Mouse (Mus musculus) C2C12 (cell line): ENCODE measurements around the gene B430305J03Rik. TPM values are rescaled to one million over a fixed set of nuclear protein-coding genes. Genes with fewer than 3 reads are reported as not detected.

Experiments
- H3K27me3 ChIP-seq: one replicate; pipeline ENCODE4 v1.6.1; 2011; ENCODE audit not compliant: control insufficient read depth, insufficient read depth, insufficient read length
- H3K36me3 ChIP-seq: one replicate; pipeline ENCODE4 v1.6.1; 2011; ENCODE audit not compliant: control insufficient read depth, insufficient read depth
- H3K4me3 ChIP-seq: one replicate; pipeline ENCODE4 v1.5.1; 2011; ENCODE audit warnings: mild to moderate bottlenecking, control low read depth; ENCODE audit not compliant: poor library complexity, insufficient read depth, severe bottlenecking
- H3K79me2 ChIP-seq: one replicate; pipeline ENCODE4 v1.6.1; 2011; ENCODE audit not compliant: control insufficient read depth, insufficient read depth
- H3K79me3 ChIP-seq: one replicate; pipeline ENCODE4 v1.6.1; 2011; ENCODE audit warnings: low read depth, control low read depth
- H3ac ChIP-seq: one replicate; pipeline ENCODE3; 2011; ENCODE audit warnings: low read depth; ENCODE audit not compliant: control insufficient read depth, insufficient read length
- CEBPB ChIP-seq: IDR thresholded peaks from one replicate; pipeline ENCODE4 v1.6.1; 2011; ENCODE audit warnings: low read depth, mild to moderate bottlenecking, control low read depth, moderate library complexity
- CTCF ChIP-seq: IDR thresholded peaks from one replicate; pipeline ENCODE4 v1.5.1; 2011; ENCODE audit not compliant: control insufficient read depth, insufficient read depth, insufficient read length
- FOSL1 ChIP-seq: IDR thresholded peaks from one replicate; pipeline ENCODE4 v1.8.0; 2011; ENCODE audit warnings: mild to moderate bottlenecking, low read length; ENCODE audit not compliant: poor library complexity, insufficient read depth, severe bottlenecking
- MAX ChIP-seq: IDR thresholded peaks from one replicate; pipeline ENCODE4 v1.6.1; 2011; ENCODE audit warnings: mild to moderate bottlenecking, control low read depth
- MYOD1 ChIP-seq: IDR thresholded peaks from one replicate; pipeline ENCODE4 v1.6.1; 2011; ENCODE audit warnings: low read depth; ENCODE audit not compliant: control insufficient read depth, insufficient read length
- MYOG ChIP-seq: IDR thresholded peaks from one replicate; pipeline ENCODE4 v1.6.1; 2011; ENCODE audit not compliant: control insufficient read depth, insufficient read length; ENCODE audit errors: extremely low read depth
- USF1 ChIP-seq: IDR thresholded peaks from one replicate; pipeline ENCODE4 v1.6.1; 2011; ENCODE audit warnings: low read depth, mild to moderate bottlenecking, control low read depth, moderate library complexity
- long read RNA-seq, 2 experiments: library from polyadenylated mRNA; unstranded; transcript quantifications; one replicate each; pipeline ENCODE4 v2.0.0; 2019 to 2020
- polyA plus RNA-seq: library from polyadenylated mRNA; unstranded; fragments of >200 nt; fragmentation: generic; extraction: Trizol; gene quantifications from one replicate; pipeline ENCODE4 v1.2.1, GENCODE M21; 2012; ENCODE audit warnings: missing spikeins

B430305J03Rik gene
- polyA plus RNA-seq, result 3.1 TPM
- long read RNA-seq, experiment 1, partial matches to known transcripts, result 0 of 1 reads
- long read RNA-seq, experiment 1, other reads (novel, unspliced or antisense), result 0 of 1 reads
- long read RNA-seq, experiment 2, partial matches to known transcripts, result 0 of 1 reads
- long read RNA-seq, experiment 2, other reads (novel, unspliced or antisense), result 0 of 1 reads

DNA sequence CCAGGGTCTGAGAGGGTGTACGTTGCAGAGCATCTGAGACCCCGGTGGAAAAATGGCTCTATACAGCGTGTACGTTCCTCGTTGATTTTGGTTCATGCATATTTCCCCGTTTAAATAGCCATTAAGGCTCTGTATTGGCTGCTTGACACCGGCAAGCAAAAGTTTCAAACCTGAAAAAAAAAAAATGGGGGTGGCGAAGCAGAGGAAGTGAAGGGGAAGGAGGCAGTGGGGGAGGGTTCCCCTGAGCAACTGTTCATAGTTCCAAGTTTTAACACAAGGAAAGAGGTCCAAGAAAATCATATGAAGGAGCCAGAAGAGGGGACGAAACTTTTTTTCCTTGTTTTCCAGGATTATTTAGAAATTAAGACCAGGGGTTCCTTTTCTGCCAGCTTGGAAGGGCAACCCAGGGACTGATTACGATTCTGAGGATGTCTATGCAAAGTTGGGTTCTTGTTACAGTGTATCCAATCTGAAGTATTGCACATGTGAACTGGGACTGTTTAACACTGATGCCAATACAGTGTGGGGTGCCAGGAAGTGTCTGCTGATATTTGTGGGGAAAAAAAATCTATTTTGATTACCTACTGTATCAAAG is at the start of gene B430305J03Rik:
Gene B430305J03Rik (minus strand): TSS at position 173 of the 595 bp plus-strand sequence.
- Histone ChIP-seq H3K36me3 (peaks cover 12% of the 10 kb centered on the region), H3K4me3 (peak within 1 kb of the TSS; percentile 92), H3K79me2 (peaks cover 50% of the 10 kb centered on the region), H3K27me3 (no peaks in the 10 kb centered on the region), H3K79me3 (peaks cover 46% of the 10 kb centered on the region), H3ac (peak within 1 kb of the TSS; percentile 82)
- TF ChIP-seq MAX (no peak), CEBPB (no peak), MYOD1 (no peak), CTCF (no peak), FOSL1 (no peak), USF1 (no peak), MYOG (no peak)

DNA sequence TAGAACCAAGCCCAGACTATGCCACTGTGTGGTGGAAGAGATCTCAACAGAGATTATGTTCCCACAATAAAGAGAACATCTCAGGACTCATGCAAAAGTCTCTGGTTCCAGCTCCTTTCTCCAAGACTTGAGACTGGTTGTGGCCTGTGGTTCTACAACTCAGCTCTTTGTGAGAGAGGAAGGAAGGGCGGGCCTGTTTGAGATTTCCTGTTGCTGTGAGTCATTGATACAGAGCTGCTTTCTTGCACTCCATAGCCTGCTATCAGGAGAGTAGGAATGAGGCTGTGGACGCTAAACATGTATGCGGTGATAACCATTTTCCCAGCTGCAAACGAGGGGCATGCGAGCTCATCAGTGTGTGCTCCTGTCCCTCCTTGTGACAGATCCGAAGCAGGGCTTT is 43.9 kb upstream of the B430305J03Rik start:
- no peak for TF ChIP-seq CEBPB
- TF ChIP-seq MAX, result no peak
- no peak for TF ChIP-seq FOSL1
- no peak for TF ChIP-seq CTCF
- TF ChIP-seq MYOD1, result no peak
- no peak for TF ChIP-seq MYOG
- no peak for TF ChIP-seq USF1
- H3K36me3 ChIP-seq, result no peaks in the 10 kb centered on the region

DNA sequence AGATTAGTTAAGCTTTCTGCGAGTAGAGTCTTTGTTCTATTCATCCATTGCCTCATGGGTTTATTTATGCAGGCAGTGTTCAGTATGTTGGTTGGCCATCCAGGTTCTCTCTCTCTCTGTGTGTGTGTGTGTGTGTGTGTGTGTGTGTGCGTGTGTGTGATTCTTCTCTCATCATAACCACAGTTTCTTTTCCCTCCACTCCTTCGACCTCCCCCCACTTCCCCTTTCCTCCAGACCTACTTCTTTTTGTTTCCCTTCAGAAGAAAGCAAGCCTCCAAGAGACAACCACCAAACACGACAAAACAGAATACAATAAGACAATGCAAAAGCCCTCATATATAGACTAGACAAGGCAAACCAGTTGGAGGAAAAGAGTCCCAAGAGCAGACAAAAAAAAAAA is 41.2 kb upstream of the B430305J03Rik start:
- Histone ChIP-seq H3K36me3 (no peaks in the 10 kb centered on the region), H3ac (no peak overlapping the region), H3K4me3 (no peak overlapping the region), H3K79me2 (no peaks in the 10 kb centered on the region), H3K79me3 (no peaks in the 10 kb centered on the region), H3K27me3 (no peaks in the 10 kb centered on the region)
- TF ChIP-seq MYOD1 (no peak), MYOG (no peak)

More for the DNA sequence above, 43.9 kb upstream of the B430305J03Rik start:
- no peaks in the 10 kb centered on the region for H3K27me3 ChIP-seq
- no peaks in the 10 kb centered on the region for H3K79me2 ChIP-seq
- no peak overlapping the region for H3ac ChIP-seq
- no peak overlapping the region for H3K4me3 ChIP-seq
- no peaks in the 10 kb centered on the region for H3K79me3 ChIP-seq

DNA sequence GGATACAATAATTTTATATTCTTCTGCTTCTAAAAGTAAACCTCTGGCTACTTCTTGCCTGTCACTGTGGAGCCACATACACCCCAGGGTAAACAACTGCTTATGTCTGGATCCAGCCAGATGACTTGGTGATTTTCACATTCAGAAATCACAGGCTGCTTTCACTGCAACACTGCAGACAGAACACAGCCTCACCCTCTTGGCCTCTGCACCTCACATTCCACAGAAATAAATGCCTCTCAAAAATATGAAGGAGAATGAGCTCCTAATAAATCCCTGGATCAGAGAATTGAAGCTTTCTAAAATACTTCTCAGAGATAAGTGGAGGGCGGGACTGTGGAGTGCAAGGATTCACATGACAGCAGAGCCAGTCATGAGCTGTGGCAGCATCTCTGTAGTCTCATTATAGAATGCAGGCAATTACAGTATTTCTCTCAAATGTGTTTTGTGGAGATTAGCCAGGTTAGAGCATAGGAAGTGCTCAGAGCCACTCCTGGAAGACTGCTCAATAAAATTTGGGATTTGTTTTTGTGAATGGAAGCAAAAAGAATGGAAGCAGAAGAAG is 35.2 kb upstream of the B430305J03Rik start:
- no peaks in the 10 kb centered on the region for H3K27me3 ChIP-seq
- TF ChIP-seq FOSL1 (no peak), MAX (no peak), MYOG (no peak), MYOD1 (no peak), CTCF (no peak), CEBPB (no peak), USF1 (no peak)
- no peaks in the 10 kb centered on the region for H3K36me3 ChIP-seq
- no peak overlapping the region for H3ac ChIP-seq
- H3K79me3 ChIP-seq, result no peaks in the 10 kb centered on the region
- no peak overlapping the region for H3K4me3 ChIP-seq
- H3K79me2 ChIP-seq, result no peaks in the 10 kb centered on the region

DNA sequence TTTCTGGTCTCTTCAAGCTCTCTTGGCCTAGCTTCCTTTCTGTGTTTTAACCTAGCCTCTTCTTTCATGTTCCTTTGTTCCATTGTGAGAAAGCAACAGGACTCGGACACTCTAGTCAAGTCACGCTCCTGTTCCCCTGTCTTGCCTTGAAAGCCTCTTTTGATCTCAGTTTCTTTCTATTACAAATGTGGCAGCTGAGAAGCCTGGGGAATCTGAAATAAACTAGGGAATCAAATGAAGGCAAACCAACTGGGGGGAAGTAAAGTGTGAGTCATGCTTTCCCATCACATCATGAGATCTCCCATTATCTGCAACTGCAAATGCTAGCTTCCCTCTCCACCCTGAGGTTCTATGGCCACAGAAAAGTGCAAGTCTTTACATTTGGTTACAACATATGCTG is 31.0 kb upstream of the B430305J03Rik start:
- Histone ChIP-seq H3K79me2 (no peaks in the 10 kb centered on the region), H3ac (no peak overlapping the region), H3K27me3 (no peaks in the 10 kb centered on the region), H3K79me3 (no peaks in the 10 kb centered on the region), H3K4me3 (no peak overlapping the region), H3K36me3 (no peaks in the 10 kb centered on the region)
- no peak for TF ChIP-seq MYOG
- no peak for TF ChIP-seq FOSL1
- TF ChIP-seq MYOD1, result no peak
- no peak for TF ChIP-seq USF1
- TF ChIP-seq MAX, result no peak
- TF ChIP-seq CEBPB, result no peak
- no peak for TF ChIP-seq CTCF

DNA sequence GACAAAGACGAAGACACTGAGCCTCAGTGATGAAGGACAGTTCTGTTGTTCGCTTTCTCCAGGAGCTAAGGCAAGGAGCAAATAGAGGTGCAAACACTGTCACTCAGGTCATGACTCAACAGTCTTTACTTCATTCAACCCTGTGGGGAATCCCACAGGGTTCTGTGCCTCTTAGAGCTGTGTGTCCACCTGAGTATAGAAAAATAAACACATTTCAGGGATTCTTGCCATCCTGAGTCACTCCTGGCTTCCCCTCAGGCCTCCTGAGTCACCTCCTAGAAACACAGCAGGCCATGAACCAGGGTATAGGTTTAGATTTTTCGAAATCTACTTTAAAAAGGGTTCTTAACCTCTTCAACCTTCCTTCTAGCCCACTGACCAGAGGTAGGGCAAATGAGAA is 29.6 kb upstream of the B430305J03Rik start:
- Histone ChIP-seq H3K79me3 (no peaks in the 10 kb centered on the region), H3K4me3 (no peak overlapping the region), H3K79me2 (no peaks in the 10 kb centered on the region), H3K36me3 (no peaks in the 10 kb centered on the region), H3ac (no peak overlapping the region), H3K27me3 (no peaks in the 10 kb centered on the region)
- no peak for TF ChIP-seq MYOG
- peak; percentile 42 for TF ChIP-seq FOSL1
- no peak for TF ChIP-seq USF1
